Mouse (Mus musculus) adrenal gland, postnatal 14 days (tissue): ENCODE results near the gene Scimp. TPM values are rescaled to one million over a fixed set of nuclear protein-coding genes. Genes with fewer than 3 reads are reported as not detected.

Experiments
- DNase-seq: peaks from one replicate; pipeline ENCODE4 v3.0.0; 2021; ENCODE audit warnings: mixed read lengths
- long read RNA-seq, 2 experiments: library from polyadenylated mRNA; stranded (forward); transcript quantifications; one replicate each; pipeline ENCODE4 v2.0.0; 2021
- total RNA-seq: library from RNA; stranded (reverse); gene quantifications from 2 replicates; pipeline ENCODE4 v1.2.3, GENCODE M21; 2021

Gene Scimp
- 0.41 and 1.2 TPM in 2 replicates for total RNA-seq
- long read RNA-seq, experiment 1 = 0 reads
- long read RNA-seq, experiment 2 = 0 reads

- no peak for DNase-seq
Measured at GRCm38 (mm10) chr11:70812365-70812764, at the start of gene Scimp. Gene Scimp (minus strand): TSS chr11:70812586.

DNA sequence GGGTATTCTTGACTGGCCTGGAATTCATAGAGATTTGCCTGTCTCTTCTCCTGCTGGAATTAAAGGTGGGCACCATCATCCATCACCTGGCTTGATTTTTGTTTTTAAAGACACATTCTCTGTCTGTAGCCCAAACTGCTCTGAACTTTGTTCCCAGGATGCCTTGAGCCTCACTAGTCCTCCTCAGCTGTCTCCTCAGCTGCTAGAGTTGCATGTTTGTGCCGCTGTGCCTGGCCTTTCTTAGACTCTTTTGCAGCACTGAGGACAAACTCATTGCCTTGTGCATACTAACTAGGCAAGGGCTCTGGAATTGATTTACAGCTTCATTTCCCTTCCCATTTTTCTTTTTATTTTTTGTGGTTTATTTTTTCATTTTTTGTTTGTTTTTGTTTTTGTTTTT lies 48.0 kb upstream of the Scimp start:
- no peak for DNase-seq

- DNase-seq = no peak
Measured at GRCm38 (mm10) chr11:70846029-70846428, 33.6 kb upstream of the Scimp start.

GRCm38 (mm10) chr11:70845457-70845978 lies 33.1 kb upstream of the Scimp start:
- DNase-seq = no peak

GRCm38 (mm10) chr11:70844559-70845456 lies 32.4 kb upstream of the Scimp start, which contains the start of gene Rabep1:
Gene Rabep1 (plus strand): TSS chr11:70844778.
- DNase-seq = peak; percentile 99

DNA sequence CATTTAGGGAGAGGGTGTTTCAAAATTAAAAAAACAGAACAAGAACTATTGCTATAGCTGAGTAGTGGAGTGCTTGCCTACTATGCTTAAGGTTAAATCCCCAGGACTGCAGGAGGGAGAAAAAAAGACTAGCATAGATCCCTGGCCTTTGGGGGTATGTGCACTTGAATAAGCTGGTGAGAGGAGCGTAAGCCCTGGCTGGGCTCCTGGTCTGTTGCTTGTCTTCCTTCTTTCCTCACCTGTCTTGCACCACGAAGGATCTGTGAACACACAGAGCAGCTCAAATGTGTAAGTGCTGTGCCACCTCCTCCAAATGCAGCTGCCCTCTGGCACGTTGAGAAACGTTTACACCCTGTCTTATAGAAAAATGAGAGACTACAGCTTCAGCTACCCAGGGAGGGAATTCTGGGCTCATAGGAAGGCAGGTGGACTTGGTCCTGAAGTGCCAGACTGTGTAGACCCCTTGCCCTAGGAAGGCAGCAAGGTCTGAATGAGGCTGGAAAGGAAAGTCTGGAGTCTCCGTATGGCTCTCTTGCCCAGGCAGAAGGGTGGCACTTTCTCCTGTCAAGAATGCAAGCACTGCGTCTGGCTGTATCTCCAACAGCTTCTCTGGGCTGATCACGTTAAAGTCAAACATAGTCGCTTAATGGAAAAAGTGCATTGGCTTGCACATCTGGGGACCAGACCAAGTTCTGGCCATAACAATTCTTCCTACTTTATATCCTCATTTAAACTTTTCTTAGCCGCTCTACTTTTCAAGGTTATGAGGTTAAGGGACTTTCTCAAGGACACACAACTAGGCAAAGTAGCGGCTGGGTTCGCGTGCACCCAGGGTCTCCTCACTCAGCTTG lies 31.5 kb upstream of the Scimp start:
- DNase-seq = peak; percentile 12

- no peak for DNase-seq
Measured at GRCm38 (mm10) chr11:70842983-70843382, 30.6 kb upstream of the Scimp start.

DNA sequence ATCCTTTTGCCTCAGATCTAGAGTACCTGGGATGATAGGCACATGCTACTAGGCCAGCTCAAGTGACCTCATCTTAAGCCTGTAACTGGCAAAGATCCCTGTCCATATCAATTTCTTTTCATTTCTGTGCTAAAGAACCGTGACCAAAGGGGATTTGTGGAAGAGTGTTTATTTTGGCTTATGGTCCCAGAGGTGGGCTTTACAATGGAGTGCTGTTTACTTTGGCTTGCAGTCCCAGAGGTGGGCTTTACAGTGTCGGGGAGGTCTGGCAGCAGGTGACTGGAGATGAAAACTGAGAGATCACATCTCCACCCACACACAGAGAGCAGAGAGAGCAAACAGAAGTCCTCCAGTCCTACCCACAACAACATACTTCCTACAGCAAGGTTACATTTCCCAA lies 26.2 kb upstream of the Scimp start:
- DNase-seq = no peak

GRCm38 (mm10) chr11:70837031-70837430 lies 24.6 kb upstream of the Scimp start:
- DNase-seq = no peak

GRCm38 (mm10) chr11:70835381-70835831 lies 23.0 kb upstream of the Scimp start:
- no peak for DNase-seq

GRCm38 (mm10) chr11:70833831-70834230 lies 21.4 kb upstream of the Scimp start:
- DNase-seq = no peak

GRCm38 (mm10) chr11:70833408-70833807 lies 21.0 kb upstream of the Scimp start:
- no peak for DNase-seq

GRCm38 (mm10) chr11:70831201-70831600 lies 18.8 kb upstream of the Scimp start:
- no peak for DNase-seq

DNA sequence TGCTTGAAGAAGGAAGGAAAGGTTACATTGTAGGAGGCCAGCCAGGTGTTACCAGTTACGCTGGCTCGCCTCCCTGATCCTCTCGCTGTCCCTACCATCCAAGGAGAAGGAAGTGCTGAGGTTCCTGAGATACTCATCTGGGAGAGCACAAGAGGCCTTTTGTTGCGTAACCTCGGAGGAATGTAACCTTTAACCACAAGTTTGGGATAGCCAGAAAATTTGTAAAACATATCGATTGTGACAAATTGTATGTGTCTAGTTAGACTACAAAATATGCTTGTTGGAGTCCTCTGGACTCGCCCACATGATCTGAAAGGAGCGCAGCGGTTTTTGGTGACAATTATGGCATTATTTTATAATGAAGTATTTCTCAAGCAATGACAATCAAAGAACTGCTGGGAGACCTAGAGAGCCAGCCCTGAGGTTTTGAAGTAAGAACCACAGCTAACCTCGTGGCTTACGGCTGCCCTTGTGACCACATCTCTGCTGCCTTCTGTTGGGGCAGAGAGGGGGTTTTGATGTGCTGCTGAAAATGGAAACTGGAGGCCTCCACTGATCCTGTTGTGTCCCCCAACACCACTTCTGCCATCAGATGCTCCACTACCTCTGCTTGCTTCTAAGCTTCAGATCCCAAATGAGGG lies 16.7 kb upstream of the Scimp start:
- no peak for DNase-seq

DNA sequence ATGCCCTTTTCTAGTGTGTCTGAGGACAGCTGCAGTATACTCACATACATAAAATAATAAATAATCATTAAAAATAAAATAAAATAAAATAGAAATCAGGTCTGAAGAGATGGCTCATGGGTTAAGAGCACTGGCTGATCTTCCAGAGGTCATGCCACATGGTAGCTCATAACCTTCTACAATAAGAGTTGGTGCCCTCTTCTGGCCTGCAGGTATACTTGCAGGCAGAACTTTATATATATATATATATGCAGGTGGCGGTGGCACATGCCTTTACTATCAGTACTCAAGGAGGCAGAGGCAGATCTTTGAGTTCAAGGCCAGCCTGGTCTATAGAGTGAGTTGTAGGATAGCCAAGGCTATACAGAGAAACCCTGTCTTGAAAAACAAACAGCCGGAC lies 13.8 kb upstream of the Scimp start:
- DNase-seq = no peak

DNA sequence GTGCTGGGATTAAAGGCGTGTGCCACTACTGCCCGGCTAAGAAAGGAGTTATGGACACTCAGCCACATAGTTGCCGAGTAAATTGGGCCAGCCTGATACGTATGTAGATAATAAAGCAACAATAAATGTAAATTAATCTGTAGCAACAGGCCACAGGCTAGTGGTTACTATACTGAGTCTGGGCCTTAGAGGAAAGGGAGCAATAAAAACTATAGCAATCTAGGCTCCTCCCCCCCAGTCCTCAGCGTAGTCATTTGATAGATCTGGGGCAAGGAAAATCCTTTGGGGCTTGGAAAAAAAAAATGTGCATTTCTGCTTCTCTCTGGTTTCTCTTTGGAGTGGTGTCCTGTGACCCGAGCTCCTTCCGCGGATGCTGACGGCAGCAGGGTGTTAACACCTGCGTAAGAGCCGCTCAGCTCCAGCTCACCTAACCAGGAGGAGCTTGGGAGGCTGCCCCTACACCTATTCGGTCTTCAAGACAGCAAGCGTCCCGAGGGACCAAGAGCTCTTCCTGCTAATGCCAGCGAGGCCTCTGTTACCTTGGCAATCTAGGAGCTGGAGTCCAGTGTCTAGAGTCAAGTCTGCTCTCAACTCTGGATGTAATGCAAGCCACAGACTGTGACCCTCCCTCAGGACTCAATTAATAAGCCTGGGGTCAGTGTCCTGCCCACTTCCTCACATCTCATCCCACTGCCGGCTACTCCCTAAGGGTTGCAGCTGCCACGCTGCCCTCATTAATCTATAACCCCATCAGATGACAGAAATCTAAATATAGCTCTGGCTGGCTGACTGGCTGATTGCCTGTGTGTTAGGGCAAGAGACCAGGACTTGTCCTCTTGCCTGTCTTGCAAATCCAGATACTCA lies 9.6 kb upstream of the Scimp start:
- DNase-seq = peak; percentile 67

DNA sequence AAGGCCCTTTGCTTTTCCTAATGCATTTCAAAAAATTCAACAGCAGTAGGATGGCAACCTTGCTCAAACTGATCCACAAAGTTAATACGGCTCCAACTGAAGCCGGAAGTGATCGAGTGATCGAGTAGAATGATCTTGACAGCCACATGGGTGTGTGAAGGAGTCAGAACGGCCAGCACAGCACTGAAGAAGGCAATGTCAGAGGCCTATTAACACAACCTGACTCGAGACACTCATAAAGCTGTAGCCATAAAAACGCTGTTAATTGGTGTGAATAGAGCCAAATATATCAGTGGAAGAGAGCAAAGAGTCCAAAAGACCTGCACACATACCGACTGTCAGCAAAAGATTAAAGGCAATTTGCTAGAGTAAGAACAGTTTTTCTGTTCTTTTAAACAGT lies 7.7 kb upstream of the Scimp start:
- DNase-seq = no peak

DNA sequence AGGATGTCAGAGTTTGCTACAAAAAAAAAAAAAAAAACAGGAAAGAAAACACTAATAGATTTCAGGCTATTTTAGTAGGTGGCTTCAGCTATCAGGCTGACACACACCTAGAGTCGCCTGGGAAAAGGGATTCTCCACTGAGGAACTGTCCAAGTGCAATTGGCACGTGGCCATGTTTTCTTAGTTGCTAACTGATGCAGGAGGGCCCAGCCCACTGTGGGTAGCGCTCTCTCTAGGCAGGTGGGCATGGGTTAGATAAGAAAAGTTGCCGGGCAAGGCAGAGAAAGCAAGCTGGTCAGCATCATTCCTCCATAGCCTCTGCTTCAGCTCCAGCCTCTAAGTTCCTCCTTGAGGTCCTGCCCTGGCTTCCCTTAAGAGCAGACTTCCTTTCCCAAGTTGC lies 4.4 kb upstream of the Scimp start:
- DNase-seq = no peak

DNA sequence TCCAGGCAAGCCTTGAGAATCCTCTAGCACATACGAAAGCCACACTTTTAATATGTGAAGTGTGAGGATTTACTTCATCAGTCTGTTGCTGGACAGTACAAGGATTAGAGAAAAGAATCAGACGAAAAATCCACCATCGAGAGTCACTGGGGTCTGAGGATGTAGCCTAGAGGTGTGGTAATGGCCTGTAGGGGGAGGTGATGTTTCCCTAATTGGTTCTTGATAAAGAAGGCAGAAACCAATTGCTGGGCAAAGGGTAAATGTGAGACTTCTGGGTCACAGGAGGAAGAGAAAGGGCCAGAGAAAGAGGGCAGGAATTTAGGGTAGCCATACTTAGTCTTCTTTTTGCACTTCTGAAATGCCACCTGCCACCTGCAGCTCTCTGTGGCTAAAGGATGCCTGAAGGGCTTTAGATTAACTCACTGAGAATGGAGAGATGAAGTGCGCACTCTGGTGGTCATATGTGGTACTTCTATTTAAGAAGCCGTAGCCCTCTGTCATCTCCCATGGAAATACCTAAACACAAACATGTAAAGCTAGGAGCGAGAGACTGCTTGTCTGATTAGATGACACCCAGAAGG lies 3.2 kb upstream of the Scimp start:
- peak; percentile 64 for DNase-seq

DNA sequence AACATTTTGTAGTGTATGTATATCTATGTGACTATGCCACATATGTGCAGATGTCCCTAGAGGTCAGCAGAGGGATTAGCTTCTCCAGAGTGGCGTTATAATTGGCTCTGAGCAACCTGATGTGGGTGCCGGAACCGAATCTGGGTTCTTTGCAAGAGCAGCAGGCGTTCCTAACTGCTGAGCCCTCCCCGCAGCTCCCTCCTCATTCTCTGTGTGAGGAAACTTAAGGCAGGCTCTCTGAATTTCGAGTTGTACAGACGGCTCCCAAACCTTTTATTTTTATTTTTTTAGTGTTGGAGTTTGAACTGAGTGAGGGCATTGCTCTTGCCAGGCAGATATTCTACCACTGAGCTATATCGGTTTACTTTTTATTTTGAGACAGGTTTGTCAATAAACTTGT lies 2.7 kb upstream of the Scimp start:
- no peak for DNase-seq
